Mouse (Mus musculus): ENCODE measurements around the gene Hbq1a.

Hbq1a gene

GRCm38 (mm10) chr11:32331075-32331474 is 31.2 kb downstream of the Hbq1a start:
- DNase-seq (ENCODE audit: low spot score): no peak

- DNase-seq (ENCODE audit: low spot score): no peak
Measured at GRCm38 (mm10) chr11:32331861-32332260, 32.0 kb downstream of the Hbq1a start.

- no peak for DNase-seq (ENCODE audit: low spot score)
Measured at GRCm38 (mm10) chr11:32333235-32333634, 33.4 kb downstream of the Hbq1a start.

GRCm38 (mm10) chr11:32336435-32336907 is 36.6 kb downstream of the Hbq1a start:
- no peak for DNase-seq (ENCODE audit: low spot score)

- no peak for DNase-seq (ENCODE audit: low spot score)
Measured at GRCm38 (mm10) chr11:32339131-32339531, 39.3 kb downstream of the Hbq1a start.

- peak; percentile 84 for DNase-seq (ENCODE audit: low spot score)
Measured at GRCm38 (mm10) chr11:32340476-32341473, 40.9 kb downstream of the Hbq1a start.

GRCm38 (mm10) chr11:32342770-32343191 is 42.9 kb downstream of the Hbq1a start:
- peak; percentile 69 for DNase-seq (ENCODE audit: low spot score)

GRCm38 (mm10) chr11:32343350-32343749 is 43.5 kb downstream of the Hbq1a start:
- DNase-seq (ENCODE audit: low spot score): no peak

GRCm38 (mm10) chr11:32345504-32346297 is 45.8 kb downstream of the Hbq1a start:
- DNase-seq (ENCODE audit: low spot score): no peak

GRCm38 (mm10) chr11:32347264-32347606 is 47.4 kb downstream of the Hbq1a start:
- no peak for DNase-seq (ENCODE audit: low spot score)

- DNase-seq (ENCODE audit: low spot score): peak; percentile 72
Measured at GRCm38 (mm10) chr11:32347607-32348432, 48.0 kb downstream of the Hbq1a start, which contains the start of gene Sh3pxd2b. Sh3pxd2b (plus strand) TSS chr11:32347820.

- DNase-seq (ENCODE audit: low spot score): no peak
Measured at GRCm38 (mm10) chr11:32348433-32349283, 48.8 kb downstream of the Hbq1a start.

GRCm38 (mm10) chr11:32349284-32349953 is 49.5 kb downstream of the Hbq1a start:
- no peak for DNase-seq (ENCODE audit: low spot score)
